Mouse (Mus musculus) ES-E14 (cell line): ENCODE measurements around the gene Aldob.

Source experiments
- CHD2 ChIP-seq: IDR thresholded peaks from 2 replicates; pipeline ENCODE4 v1.6.1; 2014; ENCODE audit warnings: mild to moderate bottlenecking, low read depth, low read length, inconsistent platforms
- HCFC1 ChIP-seq: IDR thresholded peaks from 2 replicates; pipeline ENCODE4 v1.6.1; 2012; ENCODE audit warnings: low read length, inconsistent platforms, borderline replicate concordance; ENCODE audit not compliant: insufficient read depth
- MAFK ChIP-seq: IDR thresholded peaks from 2 replicates; pipeline ENCODE4 v1.6.1; 2014; ENCODE audit warnings: mild to moderate bottlenecking, low read depth, low read length, inconsistent platforms; ENCODE audit not compliant: insufficient read depth
- ZC3H11A ChIP-seq: IDR thresholded peaks from 2 replicates; pipeline ENCODE4 v1.6.1; 2012; ENCODE audit warnings: low read depth, mild to moderate bottlenecking, inconsistent platforms, low read length, borderline replicate concordance
- ZNF384 ChIP-seq: IDR thresholded peaks from 2 replicates; pipeline ENCODE4 v1.6.1; 2012; ENCODE audit warnings: low read depth, low read length, inconsistent platforms

DNA sequence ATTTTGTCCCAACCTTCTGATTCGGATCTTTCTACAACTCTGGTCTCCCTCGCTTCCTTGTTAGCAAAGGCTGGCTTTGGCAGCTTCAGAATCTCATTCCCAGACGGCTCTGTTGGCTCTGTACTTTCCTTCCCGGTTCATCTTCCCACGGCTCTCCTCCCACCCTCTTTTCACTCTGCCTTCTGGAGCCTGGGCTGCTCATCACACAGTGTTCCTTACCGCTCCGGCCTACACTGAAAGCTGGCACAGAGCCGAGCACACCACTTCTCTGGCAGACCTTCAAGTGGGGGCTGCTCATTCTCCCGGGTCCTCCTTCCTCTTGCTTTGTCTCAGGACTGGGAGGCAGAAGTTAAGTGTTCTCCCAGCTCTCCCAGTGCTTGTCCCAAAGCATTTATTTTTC lies 26.8 kb downstream of the Aldob start:
- TF ChIP-seq HCFC1 = no peak
- no peak for TF ChIP-seq ZC3H11A
- TF ChIP-seq MAFK = no peak
- no peak for TF ChIP-seq CHD2
- no peak for TF ChIP-seq ZNF384
